Mouse (Mus musculus): ENCODE results near the gene G6pc3.

The G6pc3 gene

GRCm38 (mm10) chr11:102216886-102217240 is 27.4 kb downstream of the G6pc3 start:
- ATAC-seq (ENCODE audit: insufficient number of reproducible peaks, low FRiP score, low TSS enrichment): no peak

GRCm38 (mm10) chr11:102217396-102217795 is 28.0 kb downstream of the G6pc3 start:
- ATAC-seq (ENCODE audit: insufficient number of reproducible peaks, low FRiP score, low TSS enrichment): no peak

- no peak for ATAC-seq (ENCODE audit: insufficient number of reproducible peaks, low FRiP score, low TSS enrichment)
Observed at GRCm38 (mm10) chr11:102217876-102218430, 28.5 kb downstream of the G6pc3 start.

- peak; percentile 62; the same call in 1 of the 2 replicates for ATAC-seq (ENCODE audit: insufficient number of reproducible peaks, low FRiP score, low TSS enrichment)
Observed at GRCm38 (mm10) chr11:102218783-102219182, 29.4 kb downstream of the G6pc3 start.

- no peak for ATAC-seq (ENCODE audit: insufficient number of reproducible peaks, low FRiP score, low TSS enrichment)
Observed at GRCm38 (mm10) chr11:102219247-102219993, 30.0 kb downstream of the G6pc3 start.

- ATAC-seq (ENCODE audit: insufficient number of reproducible peaks, low FRiP score, low TSS enrichment): no peak
Observed at GRCm38 (mm10) chr11:102219994-102220346, 30.6 kb downstream of the G6pc3 start.

- ATAC-seq (ENCODE audit: insufficient number of reproducible peaks, low FRiP score, low TSS enrichment): no peak
Observed at GRCm38 (mm10) chr11:102220451-102220850, 31.0 kb downstream of the G6pc3 start.

GRCm38 (mm10) chr11:102221243-102221953 is 32.0 kb downstream of the G6pc3 start:
- ATAC-seq (ENCODE audit: insufficient number of reproducible peaks, low FRiP score, low TSS enrichment): no peak

GRCm38 (mm10) chr11:102221954-102222351 is 32.5 kb downstream of the G6pc3 start:
- ATAC-seq (ENCODE audit: insufficient number of reproducible peaks, low FRiP score, low TSS enrichment): no peak

- ATAC-seq (ENCODE audit: insufficient number of reproducible peaks, low FRiP score, low TSS enrichment): no peak
Observed at GRCm38 (mm10) chr11:102223166-102223565, 33.7 kb downstream of the G6pc3 start.

GRCm38 (mm10) chr11:102224686-102225085 is 35.3 kb downstream of the G6pc3 start:
- ATAC-seq (ENCODE audit: insufficient number of reproducible peaks, low FRiP score, low TSS enrichment): no peak

GRCm38 (mm10) chr11:102225221-102225620 is 35.8 kb downstream of the G6pc3 start:
- ATAC-seq (ENCODE audit: insufficient number of reproducible peaks, low FRiP score, low TSS enrichment): no peak

- no peak for ATAC-seq (ENCODE audit: insufficient number of reproducible peaks, low FRiP score, low TSS enrichment)
Observed at GRCm38 (mm10) chr11:102226067-102226978, 36.9 kb downstream of the G6pc3 start.

- ATAC-seq (ENCODE audit: insufficient number of reproducible peaks, low FRiP score, low TSS enrichment): no peak
Observed at GRCm38 (mm10) chr11:102227270-102228190, 38.1 kb downstream of the G6pc3 start.

- ATAC-seq (ENCODE audit: insufficient number of reproducible peaks, low FRiP score, low TSS enrichment): no peak
Observed at GRCm38 (mm10) chr11:102228191-102228545, 38.7 kb downstream of the G6pc3 start.

GRCm38 (mm10) chr11:102228646-102229268 is 39.3 kb downstream of the G6pc3 start:
- ATAC-seq (ENCODE audit: insufficient number of reproducible peaks, low FRiP score, low TSS enrichment): no peak

GRCm38 (mm10) chr11:102229331-102229953 is 40.0 kb downstream of the G6pc3 start:
- peak; percentile 11; the same call in 1 of the 2 replicates for ATAC-seq (ENCODE audit: insufficient number of reproducible peaks, low FRiP score, low TSS enrichment)

- ATAC-seq (ENCODE audit: insufficient number of reproducible peaks, low FRiP score, low TSS enrichment): peak; percentile 88; the same call in 1 of the 2 replicates
Observed at GRCm38 (mm10) chr11:102230006-102230741, 40.8 kb downstream of the G6pc3 start, which contains the start of gene Hdac5. Gene Hdac5, minus strand, starts transcription at chr11:102230166.

Data from cerebellum, adult (tissue).